Mouse (Mus musculus) cerebellum, adult 11-12 months (tissue): ENCODE data around the gene Lin7a.
A peak's percentile ranks its signal among the peaks of the same experiment; 100 is the strongest.

Source experiments
- DNase-seq: peaks from one replicate; pipeline ENCODE4 v3.0.0; 2022

Gene Lin7a

DNA sequence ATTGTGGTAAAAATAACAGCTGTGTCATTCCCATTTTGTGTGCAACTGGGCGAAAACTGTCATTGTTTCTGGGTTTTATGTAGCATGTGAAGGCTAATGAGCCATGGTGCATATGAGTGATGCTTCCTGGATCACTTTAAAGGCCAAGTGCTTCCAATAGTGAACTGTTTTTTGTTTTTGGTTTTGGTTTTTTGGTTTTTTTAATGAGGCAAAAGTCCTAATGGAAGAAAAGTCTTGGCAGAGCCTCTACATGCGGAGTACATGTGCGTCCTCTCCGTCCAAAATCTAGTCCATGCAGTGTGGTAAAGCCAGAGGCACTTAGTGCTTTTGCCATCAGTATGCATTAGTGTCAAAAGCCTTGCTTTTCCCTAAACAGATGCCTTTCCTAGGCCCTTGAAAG is 69.7 kb downstream of the Lin7a start:
- DNase-seq, result no peak

DNA sequence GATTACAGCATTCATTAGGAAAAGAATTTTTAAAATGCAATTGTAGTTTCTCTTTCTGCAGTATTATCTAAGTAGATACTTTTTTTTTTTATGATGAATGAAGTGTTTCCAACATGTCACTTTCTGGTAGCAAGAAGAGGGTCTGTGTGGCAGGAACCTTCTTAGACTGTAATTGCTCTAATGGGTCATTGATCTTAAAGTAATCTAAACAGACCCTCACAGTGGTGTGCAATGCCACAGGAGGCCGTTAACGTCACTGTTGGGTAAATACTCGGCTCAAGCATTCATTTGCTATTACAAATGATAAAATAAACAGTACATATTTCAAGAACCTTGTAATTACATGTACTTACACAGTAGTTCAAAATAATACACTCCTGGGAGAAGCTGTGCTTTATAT is 72.7 kb downstream of the Lin7a start:
- no peak for DNase-seq

DNA sequence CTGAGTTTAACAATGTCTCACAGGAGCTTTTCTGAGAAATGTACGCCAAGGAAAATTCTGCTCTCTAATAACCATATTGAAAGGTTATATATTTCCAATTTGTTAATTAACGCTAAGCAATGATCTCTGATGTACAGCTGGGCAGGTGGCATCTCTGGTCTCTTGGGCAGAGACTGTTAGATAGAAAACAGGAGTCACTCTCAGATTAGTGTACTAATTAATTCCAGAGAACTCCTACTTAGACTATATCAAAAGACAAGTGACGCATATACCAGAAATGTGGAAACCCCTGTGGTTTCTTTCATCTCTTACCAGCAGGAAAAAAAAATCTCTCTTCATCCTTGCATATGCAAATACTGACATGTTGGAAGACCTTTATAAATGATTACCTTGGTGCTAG is 76.4 kb downstream of the Lin7a start:
- DNase-seq, result no peak

DNA sequence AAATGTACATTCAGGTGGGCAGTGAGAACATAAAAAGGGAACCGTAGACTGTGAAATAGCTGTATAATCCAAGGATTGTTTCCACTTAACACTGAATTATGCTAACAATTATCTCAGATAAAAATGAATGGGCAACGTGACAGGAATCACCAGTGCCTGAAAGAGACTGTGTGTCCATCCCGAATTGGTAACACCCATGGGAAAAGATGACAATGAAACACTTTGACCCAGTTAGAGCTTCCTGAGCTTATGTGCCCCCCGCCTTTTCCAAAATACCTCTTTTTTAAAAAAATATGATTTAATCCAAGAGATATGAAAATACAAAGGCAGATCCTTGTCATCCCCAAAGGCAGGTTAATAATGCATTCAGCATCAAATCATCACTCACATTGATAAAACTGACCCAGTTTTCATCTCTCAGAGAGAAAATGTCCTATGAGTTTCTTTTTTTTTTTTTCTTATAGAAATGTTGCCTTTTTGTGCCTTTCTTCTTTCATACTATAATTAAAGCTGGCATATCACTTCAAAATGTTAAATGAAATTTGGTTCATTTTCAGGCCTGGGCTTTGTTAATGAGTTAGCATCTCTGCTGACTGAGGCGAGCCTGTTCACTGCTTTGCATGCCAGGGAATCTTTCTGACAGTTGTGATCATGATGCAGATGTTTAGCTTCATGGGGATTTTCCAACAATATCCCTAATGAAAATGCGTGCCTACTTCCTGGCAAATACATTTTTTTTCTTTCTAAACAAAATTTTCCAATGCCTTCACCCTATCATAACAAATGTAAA is 80.4 kb downstream of the Lin7a start:
- no peak for DNase-seq

DNA sequence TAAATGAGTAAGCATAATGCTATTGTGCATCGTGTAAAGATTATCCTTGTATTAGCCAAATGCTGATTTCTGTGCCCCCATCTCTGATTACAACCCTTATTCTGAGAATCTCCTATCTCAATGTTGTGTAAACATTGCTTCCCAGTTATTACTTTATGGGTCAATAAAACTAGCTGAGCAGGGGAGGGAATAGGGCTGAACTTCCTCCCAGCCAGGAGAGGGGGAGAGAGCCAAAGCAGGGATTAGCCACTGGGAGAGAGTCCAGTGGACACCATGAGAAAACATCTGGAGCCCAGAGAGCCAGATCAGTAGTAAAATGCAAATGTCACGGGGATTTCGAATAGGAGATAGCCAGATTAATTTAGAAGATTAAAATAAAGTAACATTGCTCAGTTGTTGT is 82.0 kb downstream of the Lin7a start:
- DNase-seq, result no peak

DNA sequence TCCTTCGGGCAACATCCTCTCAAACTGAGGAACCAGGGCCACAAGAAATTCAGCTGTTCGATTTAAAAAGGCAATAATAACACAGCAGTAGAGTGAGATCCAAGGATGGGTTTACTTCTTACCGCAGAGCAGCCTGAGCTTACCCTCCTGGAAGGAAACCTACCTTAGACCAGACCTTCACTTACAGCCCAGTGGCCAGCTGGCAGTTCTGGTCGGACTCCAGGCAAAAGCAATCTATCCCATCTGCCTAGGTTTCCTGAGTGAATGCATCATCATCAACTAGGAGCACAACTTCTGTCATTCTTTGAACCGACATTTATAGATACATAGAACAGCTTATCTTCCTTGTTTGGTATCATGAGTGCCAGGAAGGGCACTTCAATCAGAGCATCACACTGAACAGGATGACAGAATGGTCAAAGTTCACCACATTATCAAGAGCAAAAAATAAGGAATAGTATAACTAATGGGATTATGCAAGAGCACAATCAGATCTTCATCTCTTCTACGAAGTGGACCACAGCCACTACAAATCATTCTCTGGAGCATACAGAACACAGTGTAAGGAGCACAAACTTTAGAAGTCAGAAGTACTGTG is 87.1 kb downstream of the Lin7a start:
- DNase-seq, result peak; percentile 89

DNA sequence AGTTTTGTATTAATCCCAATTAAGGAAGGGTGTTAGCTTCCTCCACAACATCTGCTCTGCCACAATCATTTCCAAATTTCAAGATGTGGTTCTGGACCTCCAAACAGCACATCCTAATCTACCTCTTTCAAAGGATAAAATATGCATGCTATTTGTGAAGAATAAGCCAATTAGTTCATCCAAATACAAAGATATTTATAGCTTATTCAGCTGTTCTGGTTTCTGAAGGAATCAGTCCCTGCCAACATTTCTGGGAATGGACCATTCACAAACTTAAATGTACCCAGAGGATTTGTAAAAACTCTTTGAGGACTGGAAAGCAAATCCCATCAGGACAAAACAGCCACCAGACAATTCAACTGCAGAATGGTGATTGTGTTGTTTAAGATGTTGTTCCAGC is 87.8 kb downstream of the Lin7a start:
- DNase-seq, result no peak

DNA sequence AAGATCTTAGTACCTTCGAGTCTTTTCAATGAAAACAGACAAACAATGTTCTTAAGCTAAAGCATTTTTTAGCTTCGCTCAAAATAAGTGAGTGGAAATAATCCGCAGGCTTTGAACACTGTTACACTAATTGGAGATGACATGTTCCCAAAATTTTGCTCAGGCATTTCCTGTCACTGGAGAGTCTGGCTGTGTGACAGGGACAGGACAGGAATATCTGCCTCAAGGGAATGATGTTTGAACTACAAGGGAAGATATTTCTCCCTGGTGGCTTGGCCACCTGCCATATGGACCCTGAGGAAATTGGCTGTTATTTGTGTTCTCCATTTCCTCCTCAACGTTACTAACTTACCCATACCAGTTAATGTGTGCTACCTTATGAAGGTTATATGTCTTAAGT is 90.1 kb downstream of the Lin7a start:
- peak; percentile 96 for DNase-seq

DNA sequence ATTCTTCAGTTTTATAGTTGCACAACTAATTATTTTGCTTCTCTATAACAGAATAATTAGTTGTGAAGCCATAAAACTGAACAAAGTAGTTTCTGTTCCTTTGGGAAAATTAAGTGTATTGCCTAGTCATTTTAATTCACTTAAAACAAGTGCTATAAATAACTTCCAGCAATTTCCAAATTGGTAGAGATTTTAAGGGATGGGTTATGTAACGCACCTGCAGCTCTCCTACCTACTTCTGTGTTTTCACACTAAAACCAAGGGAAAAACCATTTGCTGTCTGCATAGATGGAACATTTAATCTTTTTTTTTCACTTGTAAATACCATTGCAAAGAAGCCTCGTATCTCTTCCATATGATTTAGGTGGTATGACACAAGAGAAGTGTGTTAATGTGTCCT is 90.5 kb downstream of the Lin7a start:
- no peak for DNase-seq

DNA sequence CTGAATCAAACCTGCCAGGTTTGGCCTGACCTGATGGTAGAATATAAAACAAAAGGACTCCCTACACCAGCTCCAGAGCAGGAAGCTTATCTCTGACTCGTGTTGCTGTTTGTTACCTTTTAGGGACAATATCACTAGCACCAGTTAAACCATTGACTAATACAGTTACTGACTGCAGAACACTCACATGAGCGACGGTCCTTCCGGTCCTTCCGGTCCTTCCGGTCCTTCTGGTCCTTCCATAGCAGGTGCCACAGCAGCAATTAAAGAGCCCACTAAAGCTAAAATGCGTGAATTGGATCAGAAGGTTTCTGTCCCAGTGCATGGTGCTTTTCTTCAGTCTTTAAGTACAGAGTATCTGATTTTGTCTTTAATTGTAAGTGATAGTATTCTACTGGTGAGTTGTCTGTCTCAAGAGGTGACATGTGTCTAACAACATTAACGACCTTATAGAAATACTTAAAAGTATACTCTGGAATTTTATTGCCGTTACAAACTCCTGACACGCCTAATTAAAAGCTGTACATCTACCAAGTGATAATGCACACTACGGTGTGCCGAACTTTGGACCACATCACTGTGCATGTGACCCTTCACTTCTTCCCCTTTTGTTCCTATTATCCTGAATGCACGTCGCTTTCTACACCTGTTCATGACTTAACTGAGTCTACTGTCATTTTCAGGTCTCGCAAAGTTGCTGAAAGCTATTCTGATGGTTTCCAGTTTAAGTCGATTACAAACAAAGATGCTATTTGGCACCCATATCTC is 91.7 kb downstream of the Lin7a start:
- DNase-seq, result no peak

DNA sequence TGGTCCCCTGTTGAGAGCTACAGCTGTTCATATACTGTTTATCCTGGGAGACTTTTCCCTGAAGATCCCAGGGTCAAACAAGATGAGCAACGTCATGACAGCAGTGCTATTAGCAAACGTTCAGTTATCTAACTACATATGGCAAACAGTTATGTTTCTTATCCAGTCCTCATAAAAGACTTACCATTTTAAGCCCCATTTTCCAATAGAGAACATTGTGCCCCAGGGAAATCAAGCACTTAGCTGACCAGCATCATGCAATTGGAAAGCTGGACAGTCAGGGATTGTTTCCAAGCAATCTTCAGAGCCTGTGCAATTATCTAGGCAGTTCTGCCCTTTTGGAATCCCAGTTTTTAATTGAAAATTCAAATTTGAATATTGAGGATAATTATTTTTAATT is 105.7 kb downstream of the Lin7a start:
- DNase-seq, result no peak

DNA sequence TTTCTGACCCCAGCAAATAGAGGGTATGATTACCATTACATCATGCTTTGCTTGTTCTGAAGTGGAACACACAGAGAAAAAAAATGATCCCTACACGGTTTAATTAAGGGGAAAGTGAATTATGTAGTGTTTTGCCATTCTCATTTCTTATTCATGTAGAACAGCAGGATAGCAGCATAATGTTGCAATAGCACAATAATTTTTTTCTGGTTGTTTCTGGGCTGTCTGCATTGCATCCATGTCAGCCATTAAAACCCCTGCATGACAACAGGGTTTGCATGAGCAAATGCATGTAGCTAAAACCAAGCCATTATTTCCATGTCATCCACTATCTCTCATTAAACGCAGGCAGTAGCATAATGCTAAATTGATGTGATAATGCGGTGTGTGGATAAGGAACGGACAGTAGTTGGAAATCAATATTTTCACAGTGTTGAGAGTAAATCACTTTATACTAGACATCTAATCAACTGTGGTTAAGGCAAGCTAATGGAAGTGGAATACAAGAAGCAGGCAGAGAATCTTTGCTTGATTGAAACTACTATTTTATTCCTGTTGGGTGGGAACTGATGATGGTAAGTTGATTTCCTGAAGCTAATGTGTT is 109.8 kb downstream of the Lin7a start:
- no peak for DNase-seq

DNA sequence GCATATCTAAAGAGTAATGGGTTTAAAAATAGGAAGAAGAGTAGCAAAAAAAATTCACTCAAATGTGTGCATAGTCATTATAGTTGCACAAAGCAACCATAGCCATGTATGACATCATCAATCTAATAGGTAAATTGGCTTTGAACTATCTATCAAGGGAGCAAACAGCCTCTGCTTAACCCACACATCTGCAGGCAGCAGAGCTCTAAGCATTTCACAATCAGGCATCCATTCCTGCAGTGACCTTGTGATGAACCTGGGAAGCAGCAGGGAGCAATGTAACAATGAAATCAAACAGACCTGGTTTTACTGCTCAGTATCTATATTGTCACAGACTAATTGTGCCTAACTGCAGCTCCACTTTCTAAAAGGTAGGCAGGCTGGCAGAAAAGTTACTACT is 112.3 kb downstream of the Lin7a start:
- no peak for DNase-seq

DNA sequence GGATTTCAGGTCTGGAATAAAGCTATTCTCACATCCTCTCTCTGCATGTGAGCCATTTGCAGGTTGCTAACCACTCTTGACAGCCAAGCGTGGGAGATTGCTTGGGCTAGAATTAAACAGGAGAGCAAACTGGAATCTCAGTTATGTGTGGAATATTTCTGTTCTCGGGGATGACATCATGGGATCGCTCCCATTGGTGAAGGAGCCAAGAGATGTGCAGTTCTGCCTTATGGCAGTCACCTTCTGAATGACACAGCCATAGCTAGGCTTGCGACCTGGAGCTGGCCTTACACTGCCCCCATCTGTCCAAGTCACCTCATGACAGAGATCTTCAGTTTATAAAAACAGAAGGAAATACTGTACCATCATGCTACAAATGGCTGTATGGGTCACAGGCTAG is 118.0 kb downstream of the Lin7a start:
- peak; percentile 90 for DNase-seq

DNA sequence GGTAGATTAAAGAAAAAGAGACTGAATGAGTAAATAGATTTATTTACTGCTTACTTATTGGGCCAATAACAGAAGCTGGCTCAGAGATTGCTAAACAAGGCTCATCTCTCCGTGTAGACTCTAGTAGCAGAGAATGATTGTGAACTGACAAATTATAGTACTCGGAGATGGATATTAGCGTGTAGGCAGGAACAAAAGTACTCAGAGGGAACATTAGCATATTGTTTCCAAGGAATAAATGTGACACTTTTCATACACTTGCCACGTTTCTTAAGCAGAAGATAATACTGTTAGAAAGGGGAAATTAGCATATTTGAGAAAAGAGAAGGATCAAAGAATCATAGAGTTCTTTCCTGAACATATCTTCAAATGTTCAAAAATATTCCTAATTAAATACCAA is 133.9 kb downstream of the Lin7a start:
- no peak for DNase-seq

DNA sequence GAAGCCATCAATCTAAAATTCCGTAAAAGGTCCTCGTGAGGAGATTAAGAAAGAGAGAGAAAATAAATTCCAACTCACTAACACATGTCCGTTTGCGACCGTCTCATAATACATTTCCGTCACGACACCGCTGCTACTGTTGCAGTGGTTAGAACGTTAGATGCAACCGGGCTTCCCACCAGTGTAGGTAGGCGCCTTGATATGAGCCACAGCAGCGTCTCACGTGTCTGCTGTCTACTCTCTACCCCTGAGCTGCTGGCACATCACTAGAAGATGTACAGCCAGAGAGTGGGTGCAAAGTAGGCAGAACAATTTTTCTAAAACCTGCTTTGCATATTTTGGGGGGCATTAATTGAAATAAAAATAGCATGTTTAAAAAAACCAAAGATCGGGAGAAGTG is 146.8 kb downstream of the Lin7a start:
- DNase-seq, result no peak

DNA sequence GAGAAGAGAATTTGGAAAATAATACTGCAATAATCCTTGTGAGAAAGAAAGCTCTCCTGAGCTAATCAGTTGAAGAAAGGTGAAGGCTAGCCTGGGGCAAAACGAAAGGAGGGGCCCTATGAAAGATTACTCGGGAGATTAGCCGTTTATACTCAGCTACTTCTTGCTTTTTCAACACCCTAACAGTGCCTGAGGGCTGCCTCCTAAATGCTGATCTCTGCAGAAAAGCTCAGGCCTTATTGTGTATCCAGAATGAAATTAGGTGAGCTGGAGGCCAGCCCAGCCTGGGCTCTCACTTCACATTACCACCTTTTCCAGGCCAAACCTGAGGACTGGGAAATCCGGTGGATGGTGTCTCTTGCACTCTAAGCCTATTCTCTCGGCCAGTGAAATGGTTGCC is 165.5 kb downstream of the Lin7a start:
- no peak for DNase-seq

DNA sequence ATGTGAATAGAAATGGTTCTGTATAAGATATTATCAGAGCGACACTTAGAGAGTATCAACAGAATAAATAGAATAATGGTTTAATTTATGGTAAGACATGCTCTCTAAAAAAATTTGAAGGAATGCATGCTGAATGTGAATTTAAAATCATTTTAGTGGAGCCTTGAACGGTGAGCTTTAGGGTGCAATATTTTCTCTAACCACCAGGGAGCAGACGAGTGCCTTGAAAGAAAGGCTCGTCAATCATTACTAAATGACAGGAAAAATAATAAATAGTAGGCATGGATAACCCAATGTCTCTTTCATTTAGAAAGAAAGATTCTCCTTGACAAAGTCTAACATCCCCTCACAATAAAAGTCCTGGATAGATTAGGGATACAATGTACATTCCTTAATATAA is 171.3 kb downstream of the Lin7a start:
- DNase-seq, result no peak

DNA sequence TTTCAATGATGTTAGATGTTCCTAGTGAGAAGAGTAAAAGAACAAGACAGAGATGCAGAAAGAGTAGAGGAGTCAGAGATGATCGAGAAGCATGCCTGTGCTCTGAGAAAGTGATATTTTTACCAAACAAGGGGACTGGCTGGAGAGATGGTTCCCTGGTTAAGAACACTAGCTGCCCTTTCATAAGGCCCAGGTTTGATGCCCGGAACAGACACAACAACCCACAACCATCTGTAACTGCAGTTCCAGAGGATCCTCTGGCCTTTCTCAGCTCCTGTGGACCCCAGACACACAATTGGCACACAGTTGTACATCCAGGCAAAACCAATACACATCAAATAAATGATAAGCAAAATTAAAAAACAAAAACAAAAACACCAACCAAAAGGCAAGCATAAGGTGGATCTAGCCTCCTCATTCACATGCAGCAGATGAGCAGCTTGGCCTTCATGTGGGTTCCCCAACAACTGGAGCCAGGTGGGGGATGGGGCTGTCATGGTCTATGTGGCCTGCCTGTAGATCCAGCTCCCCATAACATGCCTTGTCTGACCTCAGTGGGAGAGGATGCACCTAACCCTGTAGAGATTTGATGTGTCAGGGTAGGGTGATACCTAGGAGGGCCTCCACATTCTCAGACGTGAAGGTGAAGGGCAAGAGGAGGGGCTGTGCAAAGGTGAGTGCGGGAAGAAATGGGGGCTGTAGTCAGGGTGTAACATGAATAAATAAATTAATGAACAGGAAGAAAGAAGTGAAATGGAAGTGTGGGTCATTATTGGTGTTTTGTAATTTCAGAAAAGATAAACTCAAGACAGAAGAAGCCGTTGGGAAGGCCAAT is 178.2 kb downstream of the Lin7a start:
- DNase-seq, result no peak

DNA sequence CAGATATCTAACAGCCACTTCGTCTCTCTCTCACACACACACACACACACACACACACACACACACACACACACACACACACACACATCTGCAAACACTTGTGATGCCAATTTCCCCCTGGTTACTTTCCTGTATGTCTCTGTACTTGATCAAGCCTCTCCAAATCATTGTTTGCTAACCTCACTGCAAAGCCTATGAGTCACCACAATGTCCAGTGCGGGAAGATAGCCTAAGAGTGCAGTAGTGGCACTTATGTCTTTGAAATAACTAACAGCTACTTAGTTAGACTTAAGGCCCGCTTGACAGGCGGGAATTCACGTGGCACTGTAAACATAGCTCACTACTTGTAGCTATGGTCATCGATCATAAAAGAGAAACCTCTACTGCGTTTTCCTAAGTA is 196.3 kb downstream of the Lin7a start:
- no peak for DNase-seq
